31 mouse cellular contexts compared by ENCODE assay signal in the genomic region with DNA sequence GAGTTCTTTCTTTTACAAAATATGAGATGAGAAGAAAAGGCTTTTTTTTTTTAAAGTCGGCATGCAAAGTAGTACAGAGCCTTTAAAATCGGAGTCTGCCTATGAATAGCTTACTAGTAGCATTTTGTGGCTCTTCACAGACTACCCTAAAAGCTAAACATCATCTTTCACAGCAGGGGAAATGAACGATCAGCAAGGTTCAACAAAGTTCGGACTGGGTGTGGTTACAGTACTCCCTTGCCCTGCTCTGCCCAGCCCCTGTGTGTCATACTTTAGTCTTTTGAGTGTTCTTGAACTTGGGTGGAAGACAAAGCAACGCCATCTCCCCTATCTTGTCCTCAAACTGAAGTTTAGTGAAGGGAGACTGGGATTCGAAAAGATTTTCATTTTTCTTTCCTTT. TPM values are rescaled to one million over a fixed set of nuclear protein-coding genes. Genes with fewer than 3 reads are reported as not detected.
DNase-seq lines count a peak whose midpoint lies in the region; TF ChIP-seq lines count a peak whose summit lies in the region.
"Had no signal": no experiment of that assay in that cellular context is flagged by ENCODE, and none has a peak within 500 bp of the region (broad histone marks: within the 10 kb centered on the region; RNA-seq: fewer than 3 reads in every experiment).

No protein-coding gene starts in this region.

- no peak for DNase-seq in CH12.LX (ENCODE audit: extremely low read depth)
- DNase-seq in ES-CJ7 (ENCODE audit: low read depth, low spot score), result peak; percentile 68
- peak; percentile 37 for DNase-seq in R1 (ENCODE audit: low read depth, low spot score)
- peak; percentile 59 for DNase-seq in ZHBTc4 (ENCODE audit: low read depth, low spot score)
- DNase-seq in frontal cortex, postnatal 10 days (ENCODE audit: low spot score in 2 of 2), result no peak
- no peak for DNase-seq in urinary bladder, postnatal 4 days (ENCODE audit: low spot score in 2 of 2)
- DNase-seq in frontal cortex, postnatal 14 days (ENCODE audit: low spot score in 2 of 2), result no peak
- DNase-seq in gastrocnemius, postnatal 14 days, result no peak
- DNase-seq: adrenal gland, adult 2 months; adrenal gland, adult 8-10 months; adrenal gland, postnatal 10 days; adrenal gland, postnatal 14 days; adrenal gland, postnatal 25 days; adrenal gland, postnatal 36 days; B cell, adult 2 months; cerebellum, adult 11 months; cerebellum, adult 11-12 months; cerebellum, adult 18-20 months; cerebellum, adult 2 months; cerebellum, adult 8-10 months; cerebellum, adult 9-10 months had no signal

- no peaks in the 10 kb centered on the region for H3K9me3 ChIP-seq in CH12.LX (replicated peaks; ENCODE audit: low read length)
- H3K9me3 ChIP-seq: G1E had no signal

- H3K27me3 ChIP-seq in CH12.LX (replicated peaks), result no peaks in the 10 kb centered on the region

- 0 out of 2 replicates have a peak overlapping the region, but pooled peaks have one; percentile 1 for H3K4me2 ChIP-seq in CH12.LX (ENCODE audit: insufficient read depth, low read depth, poor library complexity, severe bottlenecking)

- no peak for TF ChIP-seq POLR2A in CH12.LX (IDR thresholded peaks at IDR 0.05; ENCODE audit: low read depth, low read length)

- H3K4me3 ChIP-seq in CH12.LX (replicated peaks in 1 of 3; ENCODE audit: low read depth in 2 of 3, low read length in 2 of 3, poor library complexity in 1 of 3), result no peak overlapping the region

- no peak overlapping the region for H3K27ac ChIP-seq in CH12.LX (ENCODE audit: insufficient read depth, low read depth)

- TF ChIP-seq EP300 in CH12.LX (IDR thresholded peaks at IDR 0.05; ENCODE audit: low read length), result no peak

- H3K4me1 ChIP-seq in CH12.LX (ENCODE audit: control insufficient read depth in 1 of 2, insufficient read depth in 2 of 2), result peaks cover 0 to 13% of the 10 kb centered on the region in 2 experiments

- in situ Hi-C loops in CH12.LX (cut with MboI; ENCODE audit: low pct_ligation_motif_present, low pct_unique_long_range_greater_than_20kb, low sequenced_read_pairs), result no loop called here

- H3K9ac ChIP-seq in CH12.LX (ENCODE audit: insufficient read depth, low read depth), result no peak overlapping the region

- intact Hi-C loops in gastrocnemius, postnatal 14 days (cut with DNase I; ENCODE audit: low total_unique reads), result no loop called here

- no peaks in the 10 kb centered on the region for H3K36me3 ChIP-seq in CH12.LX (replicated peaks in 1 of 2; ENCODE audit: control insufficient read depth in 1 of 2, insufficient read depth in 1 of 2, low read length in 1 of 2)
- H3K36me3 ChIP-seq: G1E had no signal

- TF ChIP-seq RAD21 in CH12.LX (IDR thresholded peaks at IDR 0.05; ENCODE audit: low read depth, low read length), result no peak

- dilution Hi-C loops in CH12.LX (cut with MboI; ENCODE audit: extremely low pct_ligation_motif_present, extremely low pct_unique_long_range_greater_than_20kb, low sequenced_read_pairs), result no loop called here

- no peaks in the 10 kb centered on the region for H3K79me2 ChIP-seq in CH12.LX (replicated peaks; ENCODE audit: control insufficient read depth, extremely low read depth, insufficient read depth, poor library complexity, severe bottlenecking)

- no peak for TF ChIP-seq CTCF in CH12.LX (conservative IDR thresholded peaks at IDR 0.05 in 1 of 2, IDR thresholded peaks at IDR 0.05 in 1 of 2; ENCODE audit: low read depth in 2 of 2, low read length in 2 of 2)

TF ChIP-seq in CH12.LX, 34 proteins besides CTCF, POLR2A, EP300 and RAD21:
- TF ChIP-seq SMC3 (IDR thresholded peaks at IDR 0.05; ENCODE audit: low read depth, low read length), result no peak
- TF ChIP-seq NRF1 (IDR thresholded peaks at IDR 0.05; ENCODE audit: low read depth, low read length), result no peak
- no peak for TF ChIP-seq ZNF384 (IDR thresholded peaks at IDR 0.05; ENCODE audit: low read depth, low read length)
- TF ChIP-seq SIN3A (IDR thresholded peaks at IDR 0.05; ENCODE audit: low read length), result no peak
- TF ChIP-seq KAT2A (IDR thresholded peaks at IDR 0.05; ENCODE audit: insufficient replicate concordance, low read length), result no peak
- TF ChIP-seq E2F4 (IDR thresholded peaks at IDR 0.05; ENCODE audit: insufficient replicate concordance, low read depth, low read length), result no peak
TF ChIP-seq in CH12.LX: peak in this region for 0.

RNA-seq across cellular contexts. Expression of a gene that starts 5.7 kb away (rescaled TPM):
- 0.04 and 0.13 TPM in 2 replicates for total RNA-seq in CH12.LX (2012; rRNA removed)
- total RNA-seq in CH12.LX (2014; rRNA removed), result 0.04 and 0.08 TPM in 2 replicates
- not detected in 2 replicates for polyA plus RNA-seq in CH12.LX (2012; ENCODE audit: insufficient read length, low read depth)
- total RNA-seq in gastrocnemius, postnatal 14 days (2021), result under 1 TPM; 0.11 to 0.35 TPM
- total RNA-seq: MEL had no signal
- polyA plus RNA-seq: Patski had no signal

RNA-seq across cellular contexts. Expression of a gene that starts 44.8 kb away (rescaled TPM):
- total RNA-seq in CH12.LX (2012; rRNA removed), result not detected in 2 replicates
- total RNA-seq in CH12.LX (2014; rRNA removed), result not detected in 2 replicates
- 0.74 and 2.0 TPM in 2 replicates for polyA plus RNA-seq in CH12.LX (2012; ENCODE audit: insufficient read length, low read depth)
- not detected for total RNA-seq in gastrocnemius, postnatal 14 days (2021)
- total RNA-seq: adrenal gland, adult 18-20 months; adrenal gland, adult 2 months; adrenal gland, adult 8-10 months; adrenal gland, postnatal 10 days; adrenal gland, postnatal 14 days; adrenal gland, postnatal 25 days; adrenal gland, postnatal 36 days; adrenal gland, postnatal 4 days; ES-E14; MEL had no signal
- polyA plus RNA-seq: activated CD4-positive, CD25-positive, alpha-beta regulatory T cell, adult 4 months; adrenal gland, adult 2 months; brain, embryonic 14.5 days; C2C12; CD4-positive, CD25-positive, alpha-beta regulatory T cell, adult 4 months; cerebellum, adult 2 months; G1E had no signal

RNA-seq across cellular contexts. Expression of a gene that starts 45.5 kb away (rescaled TPM):
- total RNA-seq in CH12.LX (2012; rRNA removed) (2.5 and 2.9 TPM in 2 replicates), CH12.LX (2014; rRNA removed) (13.2 and 14.1 TPM in 2 replicates)
- polyA plus RNA-seq in CH12.LX (2012; ENCODE audit: insufficient read length, low read depth), result 6.5 and 7.6 TPM in 2 replicates
- 10 to 100 TPM; 10.1 to 11.8 TPM for total RNA-seq in gastrocnemius, postnatal 14 days (2021)

Comparison
In these comparisons a context has a peak if more than half of its experiments do, and no peak if none do; other contexts are left out.
1. DNase-seq: peak in ES-CJ7 (single experiment), R1 (single experiment) and ZHBTc4 (single experiment); none in CH12.LX (single experiment), frontal cortex, postnatal 10 days (0 of 2), urinary bladder, postnatal 4 days (0 of 2), frontal cortex, postnatal 14 days (0 of 2) and gastrocnemius, postnatal 14 days (single experiment).